Mouse (Mus musculus): ENCODE measurements around the gene Kdm4a.

DNA sequence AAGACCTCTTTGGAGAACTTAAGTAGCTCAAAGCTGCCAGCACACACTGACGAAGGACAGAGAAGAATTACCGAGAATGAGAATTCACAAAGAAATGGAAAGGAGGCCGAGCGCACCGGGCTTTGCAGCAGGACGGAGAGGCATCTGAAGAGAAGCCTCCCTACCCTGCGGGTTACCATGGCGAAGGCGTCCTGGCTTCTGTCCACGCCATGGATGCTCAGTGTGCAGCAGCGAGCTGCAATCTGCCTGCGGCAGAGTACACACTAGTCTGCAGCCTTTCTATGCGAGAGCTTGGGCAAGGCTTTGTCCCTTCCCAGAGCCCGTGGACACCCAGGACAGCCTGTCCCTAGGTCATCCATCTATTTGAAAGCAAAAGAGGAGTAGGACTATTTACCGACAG lies 23.3 kb downstream of the Kdm4a start:
- TF ChIP-seq MAZ (IDR thresholded peaks at IDR 0.05; ENCODE audit: low read depth, low read length) (no peak), USF1 (IDR thresholded peaks at IDR 0.05; ENCODE audit: low read depth, low read length) (no peak), POLR2A (IDR thresholded peaks at IDR 0.05; ENCODE audit: low read depth, low read length) (no peak)
